Mouse (Mus musculus) ovary, postnatal 14 days (tissue): ENCODE data around the gene Rpap2.

Experiments
- DNase-seq: peaks from one replicate; pipeline ENCODE4 v3.0.0; 2022; ENCODE audit warnings: low spot score

The Rpap2 gene

GRCm38 (mm10) chr5:107597301-107598077, at the start of gene Rpap2, which contains the start of gene Glmn:
Gene Rpap2, plus strand, starts transcription at chr5:107597373.
Gene Glmn, minus strand, starts transcription at chr5:107597888.
- DNase-seq: peak; percentile 81

- no peak for DNase-seq
These were observed 49.2 kb upstream of the Rpap2 start for GRCm38 (mm10) chr5:107547955-107548354.

- DNase-seq: no peak
These were observed 48.7 kb upstream of the Rpap2 start for GRCm38 (mm10) chr5:107548444-107548843.

- no peak for DNase-seq
These were observed 42.8 kb upstream of the Rpap2 start for GRCm38 (mm10) chr5:107554336-107554735.

GRCm38 (mm10) chr5:107556969-107557368, 40.2 kb upstream of the Rpap2 start:
- no peak for DNase-seq

- DNase-seq: no peak
These were observed 28.0 kb upstream of the Rpap2 start for GRCm38 (mm10) chr5:107569148-107569547.

GRCm38 (mm10) chr5:107598380-107598779, 1.2 kb downstream of the Rpap2 start:
- no peak for DNase-seq

- peak; percentile 50 for DNase-seq
These were observed 14.1 kb downstream of the Rpap2 start for GRCm38 (mm10) chr5:107611224-107611623.

GRCm38 (mm10) chr5:107617986-107618385, 20.8 kb downstream of the Rpap2 start:
- DNase-seq: no peak

- no peak for DNase-seq
These were observed 24.2 kb downstream of the Rpap2 start for GRCm38 (mm10) chr5:107621327-107621726.

- no peak for DNase-seq
These were observed 36.5 kb downstream of the Rpap2 start for GRCm38 (mm10) chr5:107633651-107634050.

GRCm38 (mm10) chr5:107637106-107637505, 39.9 kb downstream of the Rpap2 start:
- DNase-seq: no peak

- no peak for DNase-seq
These were observed 41.2 kb downstream of the Rpap2 start for GRCm38 (mm10) chr5:107638366-107638765.

GRCm38 (mm10) chr5:107644595-107644994, 47.4 kb downstream of the Rpap2 start:
- no peak for DNase-seq

GRCm38 (mm10) chr5:107645935-107646334, 48.8 kb downstream of the Rpap2 start:
- no peak for DNase-seq

GRCm38 (mm10) chr5:107647580-107647979, 50.4 kb downstream of the Rpap2 start:
- DNase-seq: no peak

GRCm38 (mm10) chr5:107648552-107649125, 51.5 kb downstream of the Rpap2 start:
- DNase-seq: no peak

GRCm38 (mm10) chr5:107649680-107650079, 52.5 kb downstream of the Rpap2 start:
- no peak for DNase-seq

- DNase-seq: no peak
These were observed 53.3 kb downstream of the Rpap2 start for GRCm38 (mm10) chr5:107650427-107650826.

- no peak for DNase-seq
These were observed 55.0 kb downstream of the Rpap2 start for GRCm38 (mm10) chr5:107652055-107652660.

GRCm38 (mm10) chr5:107678392-107678791, 81.2 kb downstream of the Rpap2 start:
- DNase-seq: no peak

GRCm38 (mm10) chr5:107681300-107681699, 84.1 kb downstream of the Rpap2 start:
- DNase-seq: no peak

GRCm38 (mm10) chr5:107684380-107684779, 87.2 kb downstream of the Rpap2 start:
- DNase-seq: no peak
